9 mouse cellular contexts compared by ENCODE assay signal in the genomic region with DNA sequence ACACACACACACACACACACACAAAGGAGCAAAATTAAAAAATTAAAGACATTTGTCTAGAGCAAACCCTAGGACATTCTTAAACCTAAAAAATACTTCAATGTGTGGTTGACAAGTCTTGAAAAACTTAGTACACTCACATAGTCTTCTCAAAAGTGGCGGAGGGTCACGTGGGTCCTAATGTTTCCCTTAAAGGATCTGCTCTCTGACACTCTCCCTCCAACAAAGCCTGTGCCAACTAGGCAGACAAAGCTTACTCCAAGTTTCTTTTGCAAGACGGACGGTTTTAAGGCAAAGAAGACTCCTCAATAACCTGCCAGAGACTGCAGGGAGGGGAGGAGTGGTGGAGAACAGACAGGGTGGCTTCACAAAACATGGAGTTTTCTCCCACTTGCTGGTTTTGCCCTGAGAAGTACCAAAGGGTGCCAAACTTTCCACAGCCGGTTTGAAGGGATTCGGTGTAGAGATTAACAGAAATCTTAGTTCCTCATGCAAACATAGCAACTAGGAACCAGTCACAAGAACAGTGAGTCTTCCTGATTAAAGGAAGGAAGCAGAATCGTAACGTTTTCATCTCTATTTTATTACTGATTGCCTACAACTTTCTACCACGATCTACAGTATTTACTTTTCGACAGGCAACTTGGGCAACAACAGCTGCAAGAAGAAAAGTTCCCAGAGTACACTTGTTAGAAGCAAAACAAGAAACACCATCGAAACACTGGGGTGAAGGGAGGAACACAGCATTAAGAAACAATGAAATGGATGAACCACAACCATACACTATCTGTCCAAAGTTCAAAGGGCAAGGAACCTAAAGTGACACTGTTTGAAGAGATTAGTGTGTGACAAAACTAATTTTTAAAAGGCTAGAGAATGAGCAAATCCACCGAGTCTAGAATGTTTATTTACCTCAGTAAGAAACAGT. TPM values are rescaled to one million over a fixed set of nuclear protein-coding genes. Genes with fewer than 3 reads are reported as not detected.
DNase-seq lines count a peak whose midpoint lies in the region; ATAC-seq and TF ChIP-seq lines count a peak whose summit lies in the region.
"Had no signal": no experiment of that assay in that cellular context is flagged by ENCODE, and none has a peak within 500 bp of the region (broad histone marks: within the 10 kb centered on the region; RNA-seq: fewer than 3 reads in every experiment).

No protein-coding gene starts in this region.

- H3K9me3 ChIP-seq in forebrain, embryonic 13.5 days (replicated peaks): no peaks in the 10 kb centered on the region
- H3K9me3 ChIP-seq in forebrain, embryonic 14.5 days (replicated peaks; ENCODE audit: control insufficient read depth, low read length): no peaks in the 10 kb centered on the region
- H3K9me3 ChIP-seq in kidney, postnatal 0 days (replicated peaks; ENCODE audit: low read length): no peaks in the 10 kb centered on the region
- H3K9me3 ChIP-seq: limb, embryonic 15.5 days had no signal

- no peaks in the 10 kb centered on the region for H3K36me3 ChIP-seq in forebrain, embryonic 13.5 days (ENCODE audit: poor library complexity, severe bottlenecking)
- no peaks in the 10 kb centered on the region for H3K36me3 ChIP-seq in forebrain, embryonic 14.5 days (ENCODE audit: control insufficient read depth, insufficient read depth, low read length)
- no peaks in the 10 kb centered on the region for H3K36me3 ChIP-seq in kidney, postnatal 0 days (ENCODE audit: insufficient read depth, low read length)
- no peaks in the 10 kb centered on the region for H3K36me3 ChIP-seq in small intestine, adult 2 months (ENCODE audit: control insufficient read depth, insufficient read depth, low read length)
- H3K36me3 ChIP-seq: limb, embryonic 15.5 days had no signal

- H3K4me1 ChIP-seq in forebrain, embryonic 13.5 days: peaks cover 16% of the 10 kb centered on the region
- peaks cover 3% of the 10 kb centered on the region; the same call in 1 of the 2 replicates for H3K4me1 ChIP-seq in forebrain, embryonic 14.5 days (ENCODE audit: control insufficient read depth, insufficient read depth, low read length)
- H3K4me1 ChIP-seq in kidney, postnatal 0 days (replicated peaks; ENCODE audit: insufficient read depth, low read length): no peaks in the 10 kb centered on the region
- peaks cover 13% of the 10 kb centered on the region; the same call in 1 of the 2 replicates for H3K4me1 ChIP-seq in small intestine, adult 2 months (ENCODE audit: control insufficient read depth, insufficient read depth, insufficient read length, low read length)

- no peak for ATAC-seq in forebrain, embryonic 13.5 days
- ATAC-seq in forebrain, embryonic 14.5 days: no peak
- ATAC-seq in kidney, postnatal 0 days (replicated peaks; ENCODE audit: low FRiP score, low read depth): no peak

- 68% methylated on average over 12 of the region's 12 CpGs for WGBS in forebrain, embryonic 13.5 days
- 69% methylated on average over 12 of the region's 12 CpGs for WGBS in forebrain, embryonic 14.5 days
- WGBS in kidney, postnatal 0 days: 64% methylated on average over 12 of the region's 12 CpGs
- WGBS in small intestine, adult 2 months: 15% methylated on average over 12 of the region's 12 CpGs

- H3K27ac ChIP-seq in forebrain, embryonic 13.5 days: no peak overlapping the region
- H3K27ac ChIP-seq in forebrain, embryonic 14.5 days (ENCODE audit: low read depth, low read length): no peak overlapping the region
- no peak overlapping the region for H3K27ac ChIP-seq in kidney, postnatal 0 days
- H3K27ac ChIP-seq in small intestine, adult 2 months (ENCODE audit: insufficient read depth, low read depth, low read length): peak overlapping the region; percentile 58
- H3K27ac ChIP-seq: limb, embryonic 15.5 days had no signal

- no peak for DNase-seq in forebrain, embryonic 14.5 days (ENCODE audit: low spot score)
- peak; percentile 7 for DNase-seq in ovary, postnatal 36 days (ENCODE audit: low spot score)
- DNase-seq in ovary, adult 18-20 months (ENCODE audit: low spot score): no peak
- no peak for DNase-seq in kidney, postnatal 0 days (ENCODE audit: low spot score)
- DNase-seq in right cerebral cortex, postnatal 36 days (ENCODE audit: low spot score in 2 of 2): no peak
- DNase-seq in retina, postnatal 1 day: no peak

- H3K9ac ChIP-seq in forebrain, embryonic 13.5 days: 0 out of 2 replicates have a peak overlapping the region, but pooled peaks have one; percentile 1
- H3K9ac ChIP-seq in forebrain, embryonic 14.5 days (ENCODE audit: low read length): no peak overlapping the region
- H3K9ac ChIP-seq in kidney, postnatal 0 days (ENCODE audit: low read depth, low read length): no peak overlapping the region
- H3K9ac ChIP-seq: limb, embryonic 15.5 days had no signal

- TF ChIP-seq POLR2A in small intestine, adult 2 months (IDR thresholded peaks at IDR 0.05; ENCODE audit: low read depth, low read length): no peak

- peak overlapping the region; percentile 69; the same call in 1 of the 2 replicates for H3K4me2 ChIP-seq in forebrain, embryonic 13.5 days
- no peak overlapping the region; the same call in 1 of the 2 replicates for H3K4me2 ChIP-seq in forebrain, embryonic 14.5 days (ENCODE audit: low read length)
- H3K4me2 ChIP-seq in kidney, postnatal 0 days (ENCODE audit: low read length): peak overlapping the region; percentile 59

- no peak overlapping the region for H3K4me3 ChIP-seq in forebrain, embryonic 13.5 days
- no peak overlapping the region for H3K4me3 ChIP-seq in forebrain, embryonic 14.5 days (ENCODE audit: low read depth, low read length)
- H3K4me3 ChIP-seq in kidney, postnatal 0 days (replicated peaks; ENCODE audit: low read depth, low read length): no peak overlapping the region
- peak overlapping the region; percentile 25; the same call in 1 of the 2 replicates for H3K4me3 ChIP-seq in small intestine, adult 2 months (ENCODE audit: low read depth, low read length)

- no peaks in the 10 kb centered on the region for H3K27me3 ChIP-seq in forebrain, embryonic 13.5 days
- no peaks in the 10 kb centered on the region for H3K27me3 ChIP-seq in forebrain, embryonic 14.5 days (replicated peaks; ENCODE audit: control insufficient read depth, insufficient read depth, low read length)
- no peaks in the 10 kb centered on the region for H3K27me3 ChIP-seq in kidney, postnatal 0 days (ENCODE audit: insufficient read depth, low read length)
- no peaks in the 10 kb centered on the region for H3K27me3 ChIP-seq in small intestine, adult 2 months (ENCODE audit: control insufficient read depth, insufficient read depth, low read length)
- H3K27me3 ChIP-seq: limb, embryonic 15.5 days had no signal

- no peak for TF ChIP-seq CTCF in kidney, postnatal 0 days (IDR thresholded peaks at IDR 0.05; ENCODE audit: low read depth)
- no peak for TF ChIP-seq CTCF in small intestine, adult 2 months (IDR thresholded peaks at IDR 0.05; ENCODE audit: extremely low read depth, insufficient read length, insufficient replicate concordance, low read depth, low read length)

RNA-seq across cellular contexts. Expression of a gene that starts 1.8 kb away (rescaled TPM):
- 199 and 220 TPM in 2 replicates for polyA plus RNA-seq in forebrain, embryonic 13.5 days (2015; fragmentation: Nextera tagmentation; extraction: Ambion mirVana)
- polyA plus RNA-seq in forebrain, embryonic 14.5 days (2014; fragmentation: Nextera tagmentation; extraction: Ambion mirVana): 220 and 234 TPM in 2 replicates
- 185 and 198 TPM in 2 replicates for polyA plus RNA-seq in kidney, postnatal 0 days (2015; fragmentation: Nextera tagmentation; extraction: Ambion mirVana)
- polyA plus RNA-seq in small intestine, adult 2 months (2012; rRNA removed): 40.7 and 73.8 TPM in 2 replicates
